Mouse (Mus musculus) forebrain, embryonic 10.5 days (tissue): ENCODE data around the gene Pou3f1. TPM values are rescaled to one million over a fixed set of nuclear protein-coding genes. Genes with fewer than 3 reads are reported as not detected.

Source experiments
- DNase-seq: peaks from one replicate; pipeline ENCODE4 v3.0.0-alpha.2; 2017; ENCODE audit warnings: low spot score; ENCODE audit errors: extremely low spot score
- H3K27ac ChIP-seq: fragments of 300-500 bp; sonication (generic); 2 replicates; pipeline ENCODE4 v1.5.1; 2016; ENCODE audit warnings: mild to moderate bottlenecking
- H3K27me3 ChIP-seq: fragments of 300-500 bp; sonication (generic); 2 replicates; pipeline ENCODE4 v1.6.1; 2016; ENCODE audit warnings: mild to moderate bottlenecking; ENCODE audit not compliant: poor library complexity, severe bottlenecking
- H3K36me3 ChIP-seq: fragments of 300-500 bp; sonication (generic); replicated peaks from 2 replicates; pipeline ENCODE4 v1.6.1; 2016; ENCODE audit warnings: mild to moderate bottlenecking, moderate library complexity
- H3K4me1 ChIP-seq: fragments of 300-500 bp; sonication (generic); 2 replicates; pipeline ENCODE4 v1.6.1; 2016
- H3K4me3 ChIP-seq: fragments of 300-500 bp; sonication (generic); 2 replicates; pipeline ENCODE4 v1.5.1; 2016; ENCODE audit warnings: mild to moderate bottlenecking, moderate library complexity
- H3K9me3 ChIP-seq: fragments of 300-500 bp; sonication (generic); 2 replicates; pipeline ENCODE4 v1.6.1; 2016; ENCODE audit warnings: mild to moderate bottlenecking, moderate library complexity
- WGBS: fragments of 180-500 bp; shearing (Covaris S2); methylation state at CpG from one replicate; pipeline ENCODE4 v1.1.7; 2016; 5-methylcytosine and 5-hydroxymethylcytosine counted together
- polyA plus RNA-seq: library from polyadenylated mRNA; unstranded; fragments of >200 nt; fragmentation: Nextera tagmentation; extraction: Ambion mirVana; gene quantifications from 2 replicates; pipeline ENCODE4 v1.2.1, GENCODE M21; 2016

The Pou3f1 gene
- polyA plus RNA-seq, 1 experiment from 2014 or later = 3.0 TPM

- H3K4me3 ChIP-seq = peak overlapping the region; percentile 63
- no peaks in the 10 kb centered on the region for H3K9me3 ChIP-seq
- WGBS = 1% methylated on average over 68 of the region's 68 CpGs
- DNase-seq = peak; percentile 56
- no peaks in the 10 kb centered on the region for H3K36me3 ChIP-seq
- H3K27me3 ChIP-seq = peaks cover 99% of the 10 kb centered on the region
- peak overlapping the region; percentile 70; the same call in 1 of the 2 replicates for H3K27ac ChIP-seq
- peaks cover 62% of the 10 kb centered on the region for H3K4me1 ChIP-seq
Observed at GRCm38 (mm10) chr4:124659251-124660217, 2.9 kb downstream of the Pou3f1 start.

DNA sequence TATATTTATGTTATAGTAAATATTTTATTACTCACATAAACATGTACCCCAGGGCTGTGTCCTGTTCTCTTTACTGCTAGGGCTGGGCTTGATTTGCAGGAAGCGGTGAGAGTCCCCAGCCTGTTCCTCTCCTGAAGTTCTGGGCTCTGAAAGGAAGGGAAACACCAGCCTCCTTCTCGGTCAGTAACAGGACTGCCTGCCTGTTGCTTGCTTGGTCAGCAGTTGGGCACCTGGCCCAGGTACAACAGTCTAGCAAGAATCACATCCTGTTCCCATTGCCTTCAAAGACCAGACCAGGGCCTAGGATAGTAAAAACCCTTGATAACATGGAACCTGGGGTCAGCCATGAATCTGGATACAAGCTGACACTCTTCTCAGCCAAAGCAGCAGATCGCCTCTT is 4.0 kb downstream of the Pou3f1 start:
- H3K36me3 ChIP-seq = no peaks in the 10 kb centered on the region
- H3K27me3 ChIP-seq = peaks cover 99% of the 10 kb centered on the region
- H3K4me3 ChIP-seq = peak overlapping the region; percentile 63
- WGBS = 31% methylated on average over 3 of the region's 3 CpGs
- H3K27ac ChIP-seq = no peak overlapping the region
- DNase-seq = no peak
- H3K9me3 ChIP-seq = no peaks in the 10 kb centered on the region
- H3K4me1 ChIP-seq = peaks cover 62% of the 10 kb centered on the region

GRCm38 (mm10) chr4:124663034-124663433 is 6.4 kb downstream of the Pou3f1 start:
- H3K4me3 ChIP-seq = no peak overlapping the region
- H3K27ac ChIP-seq = no peak overlapping the region
- H3K27me3 ChIP-seq = peaks cover 100% of the 10 kb centered on the region
- H3K4me1 ChIP-seq = peaks cover 59% of the 10 kb centered on the region
- no peaks in the 10 kb centered on the region for H3K36me3 ChIP-seq
- no peak for DNase-seq
- H3K9me3 ChIP-seq = no peaks in the 10 kb centered on the region
- 64% methylated on average over 3 of the region's 3 CpGs for WGBS

DNA sequence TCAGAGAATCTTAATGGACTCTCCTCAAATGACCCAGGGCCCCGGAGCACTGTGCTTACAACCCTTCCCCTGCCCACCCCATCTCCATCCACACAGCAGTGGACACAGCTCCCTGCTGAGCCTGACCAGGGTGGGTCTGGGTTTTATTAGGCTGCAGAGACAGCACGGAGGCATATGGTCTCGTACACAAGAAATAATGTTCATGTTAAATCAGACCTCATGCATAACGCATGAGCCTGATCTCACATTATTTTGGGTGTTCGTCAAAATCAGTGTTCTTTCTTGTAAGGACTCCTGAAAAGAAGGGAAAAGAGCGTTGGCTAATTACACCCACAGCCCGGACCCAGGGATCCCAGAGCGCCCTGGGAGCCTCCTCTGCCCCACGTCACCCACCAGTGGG is 7.6 kb downstream of the Pou3f1 start:
- Histone ChIP-seq H3K9me3 (no peaks in the 10 kb centered on the region), H3K27ac (no peak overlapping the region), H3K4me1 (peaks cover 57% of the 10 kb centered on the region), H3K27me3 (peaks cover 100% of the 10 kb centered on the region), H3K4me3 (no peak overlapping the region), H3K36me3 (no peaks in the 10 kb centered on the region)
- DNase-seq = no peak
- WGBS = 78% methylated on average over 9 of the region's 9 CpGs

GRCm38 (mm10) chr4:124664604-124665003 is 8.0 kb downstream of the Pou3f1 start:
- DNase-seq = no peak
- Histone ChIP-seq H3K4me3 (no peak overlapping the region), H3K36me3 (no peaks in the 10 kb centered on the region), H3K27me3 (peaks cover 100% of the 10 kb centered on the region), H3K27ac (no peak overlapping the region), H3K9me3 (no peaks in the 10 kb centered on the region), H3K4me1 (peaks cover 53% of the 10 kb centered on the region)
- 92% methylated on average over 15 of the region's 15 CpGs for WGBS

DNA sequence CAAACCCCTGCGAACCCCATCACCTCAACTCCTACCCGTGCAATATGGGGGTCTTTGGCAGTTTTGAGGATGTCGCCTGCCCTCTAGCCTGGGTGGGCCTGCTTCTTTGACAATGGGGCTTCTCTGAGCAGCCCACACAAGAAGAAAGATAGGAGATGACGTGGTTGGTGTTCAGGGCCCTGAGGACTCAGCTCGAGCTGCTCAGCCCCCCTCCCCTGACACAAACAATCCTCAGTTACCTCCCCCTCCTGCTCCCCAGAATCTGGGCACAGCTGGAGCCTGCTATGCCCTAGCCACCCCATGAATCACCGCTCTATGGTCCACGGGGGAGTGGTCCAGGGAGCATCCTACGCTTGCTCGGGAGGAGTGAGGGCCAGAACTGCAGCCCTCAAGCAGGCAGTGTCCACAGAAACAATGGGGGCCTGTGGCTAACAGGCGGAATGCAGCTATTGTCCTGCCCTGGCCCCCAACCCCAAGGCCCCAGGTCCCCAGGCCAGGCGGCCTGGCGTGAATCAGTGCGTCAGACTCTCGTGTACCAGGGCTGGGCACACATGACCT is 10.9 kb downstream of the Pou3f1 start:
- Histone ChIP-seq H3K4me1 (peaks cover 60% of the 10 kb centered on the region), H3K9me3 (no peaks in the 10 kb centered on the region), H3K27me3 (peaks cover 98% of the 10 kb centered on the region), H3K4me3 (peak overlapping the region; percentile 33; the same call in 1 of the 2 replicates), H3K27ac (peak overlapping the region; percentile 78), H3K36me3 (no peaks in the 10 kb centered on the region)
- no peak for DNase-seq
- WGBS = 12% methylated on average over 14 of the region's 14 CpGs

DNA sequence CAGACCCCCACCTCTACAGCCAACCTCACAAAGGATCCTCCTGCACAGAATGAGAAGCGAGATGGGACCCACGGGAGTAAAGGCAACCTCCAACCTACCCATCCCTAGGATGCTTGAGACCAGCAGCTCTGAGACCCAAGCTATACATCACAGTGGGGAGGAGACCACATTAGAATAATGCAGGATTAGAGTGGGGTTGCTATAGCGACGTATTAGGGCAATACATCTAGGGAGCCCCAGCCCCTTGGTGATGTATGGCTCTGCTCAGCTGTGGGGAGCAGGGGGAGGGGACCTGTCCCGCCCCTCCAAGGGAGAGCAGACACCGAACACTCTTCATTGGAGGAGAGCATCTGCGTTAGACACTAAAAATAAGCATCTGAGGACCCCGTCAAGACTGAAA is 11.5 kb downstream of the Pou3f1 start:
- H3K36me3 ChIP-seq = no peaks in the 10 kb centered on the region
- peaks cover 98% of the 10 kb centered on the region for H3K27me3 ChIP-seq
- no peaks in the 10 kb centered on the region for H3K9me3 ChIP-seq
- peak overlapping the region; percentile 78 for H3K27ac ChIP-seq
- H3K4me1 ChIP-seq = peaks cover 64% of the 10 kb centered on the region
- DNase-seq = no peak
- H3K4me3 ChIP-seq = peak overlapping the region; percentile 33; the same call in 1 of the 2 replicates
- 8% methylated on average over 8 of the region's 8 CpGs for WGBS

DNA sequence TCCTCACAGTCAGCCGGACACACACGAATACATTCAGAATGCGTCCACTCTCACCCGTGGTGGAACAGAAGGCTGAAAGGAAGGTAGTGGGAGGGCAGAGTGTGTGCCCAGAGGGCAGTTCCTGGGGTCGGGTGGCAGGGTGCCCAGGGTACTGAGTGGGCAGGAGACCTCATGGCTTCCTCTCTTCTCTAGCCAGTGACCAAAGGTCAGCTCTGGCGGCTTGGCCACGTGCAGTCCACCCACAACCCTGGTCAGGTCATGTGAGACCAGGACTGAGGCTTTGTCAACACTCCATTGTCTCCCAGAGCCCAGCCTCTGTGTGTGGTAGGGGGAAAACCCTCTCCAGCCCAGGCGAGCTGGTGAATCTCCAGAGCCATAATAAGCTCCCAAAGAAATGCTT is 13.6 kb downstream of the Pou3f1 start:
- no peak for DNase-seq
- Histone ChIP-seq H3K4me1 (peaks cover 75% of the 10 kb centered on the region), H3K27me3 (peaks cover 94% of the 10 kb centered on the region), H3K4me3 (no peak overlapping the region), H3K36me3 (no peaks in the 10 kb centered on the region), H3K27ac (no peak overlapping the region), H3K9me3 (no peaks in the 10 kb centered on the region)
- WGBS = 75% methylated on average over 8 of the region's 8 CpGs

GRCm38 (mm10) chr4:124671583-124671982 is 15.0 kb downstream of the Pou3f1 start:
- WGBS = 35% methylated on average over 7 of the region's 7 CpGs
- Histone ChIP-seq H3K9me3 (no peaks in the 10 kb centered on the region), H3K27ac (peak overlapping the region; percentile 52; the same call in 1 of the 2 replicates), H3K4me3 (peak overlapping the region; percentile 36; the same call in 1 of the 2 replicates), H3K36me3 (peaks cover 7% of the 10 kb centered on the region), H3K27me3 (peaks cover 81% of the 10 kb centered on the region), H3K4me1 (peaks cover 71% of the 10 kb centered on the region)
- no peak for DNase-seq

GRCm38 (mm10) chr4:124672347-124673320 is 16.0 kb downstream of the Pou3f1 start:
- Histone ChIP-seq H3K36me3 (peaks cover 16% of the 10 kb centered on the region), H3K27me3 (peaks cover 70% of the 10 kb centered on the region), H3K4me1 (peaks cover 60% of the 10 kb centered on the region), H3K4me3 (peak overlapping the region; percentile 36), H3K27ac (peak overlapping the region; percentile 52), H3K9me3 (no peaks in the 10 kb centered on the region)
- WGBS = 3% methylated on average over 30 of the region's 31 CpGs
- DNase-seq = peak; percentile 48

- Histone ChIP-seq H3K36me3 (peaks cover 35% of the 10 kb centered on the region), H3K4me3 (no peak overlapping the region), H3K4me1 (peaks cover 46% of the 10 kb centered on the region), H3K9me3 (no peaks in the 10 kb centered on the region), H3K27ac (peak overlapping the region; percentile 67), H3K27me3 (peaks cover 52% of the 10 kb centered on the region)
- WGBS = 54% methylated on average over 17 of the region's 17 CpGs
- DNase-seq = no peak
Observed at GRCm38 (mm10) chr4:124674334-124675032, 17.9 kb downstream of the Pou3f1 start.

DNA sequence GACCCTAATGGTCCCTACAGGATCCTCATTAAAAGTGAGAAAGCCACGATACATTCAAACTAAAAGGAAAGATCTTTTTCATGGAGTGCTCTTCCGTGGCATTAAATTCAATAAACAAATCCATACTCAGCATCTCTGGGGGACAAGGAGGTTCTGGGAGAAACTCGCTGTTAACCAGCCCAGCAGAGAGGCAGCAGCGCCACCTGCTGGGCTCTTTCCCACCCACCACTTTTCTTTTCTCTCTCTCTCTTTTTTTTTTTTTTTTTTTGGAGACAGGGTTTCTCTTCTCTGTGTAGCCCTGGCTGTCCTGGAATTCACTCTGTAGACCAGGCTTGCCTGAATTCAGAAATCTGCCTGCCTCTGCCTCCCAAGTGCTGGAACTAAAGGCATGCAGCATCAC is 18.4 kb downstream of the Pou3f1 start:
- H3K27ac ChIP-seq = no peak overlapping the region
- H3K36me3 ChIP-seq = peaks cover 40% of the 10 kb centered on the region
- no peaks in the 10 kb centered on the region for H3K9me3 ChIP-seq
- WGBS = 2% methylated on average over 4 of the region's 4 CpGs
- peaks cover 46% of the 10 kb centered on the region for H3K4me1 ChIP-seq
- no peak for DNase-seq
- H3K27me3 ChIP-seq = peaks cover 48% of the 10 kb centered on the region
- no peak overlapping the region for H3K4me3 ChIP-seq
